Comparison of ENCODE assay signal across 11 mouse cellular contexts in genomic region chr2:155944685-155945084, GRCm38 (mm10). TPM values are rescaled to one million over a fixed set of nuclear protein-coding genes. Genes with fewer than 3 reads are reported as not detected.
A peak's percentile ranks its signal among the peaks of the same experiment; 100 is the strongest.
DNase-seq lines count a peak whose midpoint lies in the region; ATAC-seq lines count a peak whose summit lies in the region.
"Had no signal": no experiment of that assay in that cellular context is flagged by ENCODE, and none has a peak within 500 bp of the region (broad histone marks: within the 10 kb centered on the region; RNA-seq: fewer than 3 reads in every experiment).

No protein-coding gene starts in this region.

- H3K9me3 ChIP-seq in kidney, embryonic 16.5 days (ENCODE audit: low read length), result no peaks in the 10 kb centered on the region
- H3K9me3 ChIP-seq in embryonic facial prominence, embryonic 12.5 days, result no peaks in the 10 kb centered on the region
- H3K9me3 ChIP-seq in forebrain, embryonic 14.5 days (replicated peaks; ENCODE audit: control insufficient read depth, low read length), result no peaks in the 10 kb centered on the region
- H3K9me3 ChIP-seq in limb, embryonic 11.5 days (ENCODE audit: control insufficient read depth, low read length), result no peaks in the 10 kb centered on the region
- H3K9me3 ChIP-seq: liver, embryonic 15.5 days had no signal

- H3K4me3 ChIP-seq in kidney, embryonic 16.5 days (ENCODE audit: low read length), result no peak overlapping the region
- peak overlapping the region; percentile 13 for H3K4me3 ChIP-seq in embryonic facial prominence, embryonic 12.5 days
- H3K4me3 ChIP-seq in forebrain, embryonic 14.5 days (ENCODE audit: low read depth, low read length), result no peak overlapping the region
- peak overlapping the region; percentile 9 for H3K4me3 ChIP-seq in limb, embryonic 11.5 days (ENCODE audit: low read depth, low read length)
- H3K4me3 ChIP-seq: liver, embryonic 15.5 days had no signal

- no peak overlapping the region for H3K9ac ChIP-seq in kidney, embryonic 16.5 days (replicated peaks; ENCODE audit: low read length)
- H3K9ac ChIP-seq in embryonic facial prominence, embryonic 12.5 days, result peak overlapping the region; percentile 17; the same call in 1 of the 2 replicates
- H3K9ac ChIP-seq in forebrain, embryonic 14.5 days (ENCODE audit: low read length), result peak overlapping the region; percentile 10; the same call in 1 of the 2 replicates
- peak overlapping the region; percentile 32 for H3K9ac ChIP-seq in limb, embryonic 11.5 days (ENCODE audit: low read length)
- H3K9ac ChIP-seq: liver, embryonic 15.5 days had no signal

- 0 out of 2 replicates have a peak overlapping the region, but pooled peaks have one; percentile 14 for H3K4me2 ChIP-seq in kidney, embryonic 16.5 days (replicated peaks; ENCODE audit: low read depth, low read length)
- H3K4me2 ChIP-seq in embryonic facial prominence, embryonic 12.5 days (replicated peaks), result peak overlapping the region; percentile 39
- H3K4me2 ChIP-seq in forebrain, embryonic 14.5 days (ENCODE audit: low read length), result peak overlapping the region; percentile 22; the same call in 1 of the 2 replicates
- H3K4me2 ChIP-seq in limb, embryonic 11.5 days (ENCODE audit: low read depth, severe bottlenecking), result peak overlapping the region; percentile 43
- H3K4me2 ChIP-seq: liver, embryonic 15.5 days had no signal

- WGBS in kidney, embryonic 16.5 days, result 74% methylated on average over 4 of the region's 4 CpGs
- 73% methylated on average over 4 of the region's 4 CpGs for WGBS in embryonic facial prominence, embryonic 12.5 days
- WGBS in forebrain, embryonic 14.5 days, result 73% methylated on average over 4 of the region's 4 CpGs
- WGBS in limb, embryonic 11.5 days, result 79% methylated on average over 4 of the region's 4 CpGs

- no peaks in the 10 kb centered on the region for H3K36me3 ChIP-seq in kidney, embryonic 16.5 days (ENCODE audit: insufficient read depth, low read length)
- no peaks in the 10 kb centered on the region for H3K36me3 ChIP-seq in embryonic facial prominence, embryonic 12.5 days
- H3K36me3 ChIP-seq in forebrain, embryonic 14.5 days (ENCODE audit: control insufficient read depth, insufficient read depth, low read length), result no peaks in the 10 kb centered on the region
- H3K36me3 ChIP-seq in limb, embryonic 11.5 days (ENCODE audit: control insufficient read depth, insufficient read depth, low read length), result no peaks in the 10 kb centered on the region
- H3K36me3 ChIP-seq: liver, embryonic 15.5 days had no signal

- peak; percentile 44; the same call in 1 of the 2 replicates for ATAC-seq in kidney, embryonic 16.5 days (ENCODE audit: low FRiP score, low TSS enrichment)
- no peak for ATAC-seq in embryonic facial prominence, embryonic 12.5 days (ENCODE audit: insufficient number of reproducible peaks, insufficient read depth, low FRiP score, low TSS enrichment)
- no peak for ATAC-seq in forebrain, embryonic 14.5 days
- no peak for ATAC-seq in limb, embryonic 11.5 days (ENCODE audit: insufficient number of reproducible peaks, low FRiP score, low TSS enrichment, low read depth)

- H3K27me3 ChIP-seq in kidney, embryonic 16.5 days (ENCODE audit: insufficient read depth, low read length), result 0 out of 2 replicates have a peak, but pooled peaks cover 2% of the 10 kb centered on the region
- H3K27me3 ChIP-seq in embryonic facial prominence, embryonic 12.5 days, result no peaks in the 10 kb centered on the region
- no peaks in the 10 kb centered on the region for H3K27me3 ChIP-seq in forebrain, embryonic 14.5 days (replicated peaks; ENCODE audit: control insufficient read depth, insufficient read depth, low read length)
- no peaks in the 10 kb centered on the region for H3K27me3 ChIP-seq in limb, embryonic 11.5 days (ENCODE audit: control insufficient read depth, insufficient read depth, low read length)

- DNase-seq in kidney, postnatal 4 days, result no peak
- DNase-seq in forebrain, embryonic 14.5 days (ENCODE audit: low spot score), result no peak
- no peak for DNase-seq in limb, embryonic 11.5 days (ENCODE audit: low spot score)
- DNase-seq in cerebellum, postnatal 4 days (ENCODE audit: low spot score in 2 of 2), result no peak
- no peak for DNase-seq in adrenal gland, adult 8-10 months
- no peak for DNase-seq in spleen, adult 12 weeks (ENCODE audit: low spot score)
- DNase-seq: gastrocnemius, postnatal 10 days had no signal

- no peak overlapping the region for H3K27ac ChIP-seq in kidney, embryonic 16.5 days (ENCODE audit: low read length)
- H3K27ac ChIP-seq in embryonic facial prominence, embryonic 12.5 days, result peak overlapping the region; percentile 81
- 0 out of 2 replicates have a peak overlapping the region, but pooled peaks have one; percentile 21 for H3K27ac ChIP-seq in forebrain, embryonic 14.5 days (ENCODE audit: low read depth, low read length)
- H3K27ac ChIP-seq in limb, embryonic 11.5 days (replicated peaks; ENCODE audit: low read depth, low read length), result peak overlapping the region; percentile 71
- H3K27ac ChIP-seq: liver, embryonic 15.5 days had no signal

- H3K4me1 ChIP-seq in kidney, embryonic 16.5 days (ENCODE audit: insufficient read depth, low read length), result peaks cover 17% of the 10 kb centered on the region
- peaks cover 56% of the 10 kb centered on the region for H3K4me1 ChIP-seq in embryonic facial prominence, embryonic 12.5 days
- H3K4me1 ChIP-seq in forebrain, embryonic 14.5 days (ENCODE audit: control insufficient read depth, insufficient read depth, low read length), result peaks cover 9% of the 10 kb centered on the region; the same call in 1 of the 2 replicates
- H3K4me1 ChIP-seq in limb, embryonic 11.5 days (ENCODE audit: control insufficient read depth, insufficient read depth, low read length), result peaks cover 28% of the 10 kb centered on the region

RNA-seq across cellular contexts. Expression of gene Gdf5, which starts 0.5 kb away (rescaled TPM):
- 0.64 and 1.3 TPM in 2 replicates for polyA plus RNA-seq in kidney, embryonic 16.5 days (2015; fragmentation: Nextera tagmentation; extraction: Ambion mirVana)
- 5.6 and 10.5 TPM in 2 replicates for polyA plus RNA-seq in embryonic facial prominence, embryonic 12.5 days (2016; fragmentation: Nextera tagmentation; extraction: Ambion mirVana)
- polyA plus RNA-seq in forebrain, embryonic 14.5 days (2014; fragmentation: Nextera tagmentation; extraction: Ambion mirVana), result 2.2 and 2.5 TPM in 2 replicates
- 18.4 and 23.3 TPM in 2 replicates for polyA plus RNA-seq in limb, embryonic 11.5 days (2014; fragmentation: Nextera tagmentation; extraction: Ambion mirVana)
- total RNA-seq in adrenal gland, adult 8-10 months (2022), result under 1 TPM; 0.18 to 0.77 (median 0.48) TPM
- polyA plus RNA-seq: liver, embryonic 15.5 days had no signal

RNA-seq across cellular contexts. Expression of gene Gm15557, which starts 4.2 kb away (rescaled TPM):
- not detected in 2 replicates for polyA plus RNA-seq in kidney, embryonic 16.5 days (2015; fragmentation: Nextera tagmentation; extraction: Ambion mirVana)
- polyA plus RNA-seq in embryonic facial prominence, embryonic 12.5 days (2016; fragmentation: Nextera tagmentation; extraction: Ambion mirVana), result 0.28 TPM in 1 of 2 replicates, not detected in the other
- polyA plus RNA-seq in forebrain, embryonic 14.5 days (2014; fragmentation: Nextera tagmentation; extraction: Ambion mirVana), result not detected in 2 replicates
- 0.33 TPM in 1 of 2 replicates, not detected in the other for polyA plus RNA-seq in limb, embryonic 11.5 days (2014; fragmentation: Nextera tagmentation; extraction: Ambion mirVana)
- total RNA-seq in adrenal gland, adult 8-10 months (2022), result not detected
- total RNA-seq: gastrocnemius, postnatal 10 days had no signal
- polyA plus RNA-seq: liver, embryonic 15.5 days; midbrain, embryonic 14.5 days had no signal

RNA-seq across cellular contexts. Expression of gene Cep250, which starts 11.6 kb away (rescaled TPM):
- 18.1 and 19.8 TPM in 2 replicates for polyA plus RNA-seq in kidney, embryonic 16.5 days (2015; fragmentation: Nextera tagmentation; extraction: Ambion mirVana)
- polyA plus RNA-seq in embryonic facial prominence, embryonic 12.5 days (2016; fragmentation: Nextera tagmentation; extraction: Ambion mirVana), result 33.3 and 35.2 TPM in 2 replicates
- polyA plus RNA-seq in forebrain, embryonic 14.5 days (2014; fragmentation: Nextera tagmentation; extraction: Ambion mirVana), result 7.0 and 9.7 TPM in 2 replicates
- polyA plus RNA-seq in limb, embryonic 11.5 days (2014; fragmentation: Nextera tagmentation; extraction: Ambion mirVana), result 20.5 and 23.6 TPM in 2 replicates
- total RNA-seq in adrenal gland, adult 8-10 months (2022), result 10 to 100 TPM; 12.6 to 27.5 (median 19.7) TPM

RNA-seq across cellular contexts. Expression of gene Uqcc1, which starts 14.6 kb away (rescaled TPM):
- polyA plus RNA-seq in kidney, embryonic 16.5 days (2015; fragmentation: Nextera tagmentation; extraction: Ambion mirVana), result 84.1 and 94.3 TPM in 2 replicates
- polyA plus RNA-seq in embryonic facial prominence, embryonic 12.5 days (2016; fragmentation: Nextera tagmentation; extraction: Ambion mirVana), result 61.3 and 71.5 TPM in 2 replicates
- polyA plus RNA-seq in forebrain, embryonic 14.5 days (2014; fragmentation: Nextera tagmentation; extraction: Ambion mirVana), result 67.4 and 83.4 TPM in 2 replicates
- polyA plus RNA-seq in limb, embryonic 11.5 days (2014; fragmentation: Nextera tagmentation; extraction: Ambion mirVana), result 60.4 and 82.2 TPM in 2 replicates
- 100 to 1,000 TPM; 123 to 147 (median 135) TPM for total RNA-seq in adrenal gland, adult 8-10 months (2022)

Comparison
In these comparisons a context has a peak if more than half of its experiments do, and no peak if none do; other contexts are left out.
1. H3K4me3 ChIP-seq: peak in embryonic facial prominence, embryonic 12.5 days (single experiment) and limb, embryonic 11.5 days (single experiment); none in kidney, embryonic 16.5 days (single experiment) and forebrain, embryonic 14.5 days (single experiment).
2. Peak in every context shown above with its lines, with median percentiles within 50 percentile points of each other: H3K4me2 ChIP-seq.